11 mouse cellular contexts compared by ENCODE assay signal in genomic region chr4:150120173-150120833, GRCm38 (mm10). TPM values are rescaled to one million over a fixed set of nuclear protein-coding genes. Genes with fewer than 3 reads are reported as not detected.
DNase-seq lines count a peak whose midpoint lies in the region; ATAC-seq lines count a peak whose summit lies in the region.
"Had no signal": no experiment of that assay in that cellular context is flagged by ENCODE, and none has a peak within 500 bp of the region (broad histone marks: within the 10 kb centered on the region; RNA-seq: fewer than 3 reads in every experiment).

No protein-coding gene starts in this region.

- H3K36me3 ChIP-seq in lung, embryonic 16.5 days (ENCODE audit: control insufficient read depth, insufficient read depth, low read length) = no peaks in the 10 kb centered on the region
- no peaks in the 10 kb centered on the region for H3K36me3 ChIP-seq in embryonic facial prominence, embryonic 15.5 days
- no peaks in the 10 kb centered on the region for H3K36me3 ChIP-seq in kidney, embryonic 15.5 days
- no peaks in the 10 kb centered on the region for H3K36me3 ChIP-seq in neural tube, embryonic 15.5 days
- H3K36me3 ChIP-seq: liver, embryonic 15.5 days had no signal

- H3K4me2 ChIP-seq in lung, embryonic 16.5 days (ENCODE audit: low read depth, low read length) = 0 out of 2 replicates have a peak overlapping the region, but pooled peaks have one; percentile 4
- H3K4me2 ChIP-seq in embryonic facial prominence, embryonic 15.5 days (replicated peaks) = no peak overlapping the region
- peak overlapping the region; percentile 24 for H3K4me2 ChIP-seq in kidney, embryonic 15.5 days
- H3K4me2 ChIP-seq in neural tube, embryonic 15.5 days = 0 out of 2 replicates have a peak overlapping the region, but pooled peaks have one; percentile 19
- H3K4me2 ChIP-seq: liver, embryonic 15.5 days had no signal

- no peak overlapping the region for H3K4me3 ChIP-seq in lung, embryonic 16.5 days (ENCODE audit: low read length)
- no peak overlapping the region for H3K4me3 ChIP-seq in embryonic facial prominence, embryonic 15.5 days (replicated peaks)
- no peak overlapping the region for H3K4me3 ChIP-seq in kidney, embryonic 15.5 days (replicated peaks)
- no peak overlapping the region for H3K4me3 ChIP-seq in neural tube, embryonic 15.5 days (replicated peaks)
- H3K4me3 ChIP-seq: liver, embryonic 15.5 days had no signal

- peak; percentile 64 for ATAC-seq in lung, embryonic 16.5 days (ENCODE audit: low read depth)
- peak; percentile 22; the same call in 1 of the 2 replicates for ATAC-seq in embryonic facial prominence, embryonic 15.5 days (ENCODE audit: insufficient number of reproducible peaks, low FRiP score, low TSS enrichment, low read depth)
- ATAC-seq in kidney, embryonic 15.5 days (replicated peaks; ENCODE audit: low FRiP score) = no peak
- no peak for ATAC-seq in neural tube, embryonic 15.5 days (ENCODE audit: low FRiP score)

- H3K27me3 ChIP-seq in lung, embryonic 16.5 days (ENCODE audit: control insufficient read depth, insufficient read depth, low read depth, low read length) = no peaks in the 10 kb centered on the region
- no peaks in the 10 kb centered on the region for H3K27me3 ChIP-seq in embryonic facial prominence, embryonic 15.5 days
- no peaks in the 10 kb centered on the region; the same call in 1 of the 2 replicates for H3K27me3 ChIP-seq in kidney, embryonic 15.5 days
- no peaks in the 10 kb centered on the region for H3K27me3 ChIP-seq in neural tube, embryonic 15.5 days (replicated peaks)
- H3K27me3 ChIP-seq: liver, embryonic 15.5 days had no signal

- 25% methylated on average over 15 of the region's 15 CpGs for WGBS in lung, embryonic 16.5 days
- 50% methylated on average over 15 of the region's 15 CpGs for WGBS in embryonic facial prominence, embryonic 15.5 days
- 18% methylated on average over 15 of the region's 15 CpGs for WGBS in kidney, embryonic 15.5 days
- 26% methylated on average over 15 of the region's 15 CpGs for WGBS in neural tube, embryonic 15.5 days

- H3K9ac ChIP-seq in lung, embryonic 16.5 days (ENCODE audit: low read length) = no peak overlapping the region
- no peak overlapping the region for H3K9ac ChIP-seq in embryonic facial prominence, embryonic 15.5 days
- H3K9ac ChIP-seq in kidney, embryonic 15.5 days = no peak overlapping the region
- H3K9ac ChIP-seq in neural tube, embryonic 15.5 days (replicated peaks) = no peak overlapping the region
- H3K9ac ChIP-seq: liver, embryonic 15.5 days had no signal

- H3K9me3 ChIP-seq in lung, embryonic 16.5 days (ENCODE audit: control insufficient read depth, low read length) = no peaks in the 10 kb centered on the region
- no peaks in the 10 kb centered on the region for H3K9me3 ChIP-seq in embryonic facial prominence, embryonic 15.5 days (replicated peaks)
- no peaks in the 10 kb centered on the region for H3K9me3 ChIP-seq in kidney, embryonic 15.5 days (replicated peaks)
- H3K9me3 ChIP-seq in neural tube, embryonic 15.5 days (replicated peaks) = no peaks in the 10 kb centered on the region
- H3K9me3 ChIP-seq: liver, embryonic 15.5 days had no signal

- H3K27ac ChIP-seq in lung, embryonic 16.5 days (ENCODE audit: low read length) = no peak overlapping the region
- no peak overlapping the region for H3K27ac ChIP-seq in embryonic facial prominence, embryonic 15.5 days (replicated peaks)
- H3K27ac ChIP-seq in kidney, embryonic 15.5 days = no peak overlapping the region
- H3K27ac ChIP-seq in neural tube, embryonic 15.5 days (replicated peaks) = no peak overlapping the region
- H3K27ac ChIP-seq: liver, embryonic 15.5 days had no signal

- H3K4me1 ChIP-seq in lung, embryonic 16.5 days (replicated peaks; ENCODE audit: control insufficient read depth, insufficient read depth, low read length) = peaks cover 14% of the 10 kb centered on the region
- 0 out of 2 replicates have a peak, but pooled peaks cover 7% of the 10 kb centered on the region for H3K4me1 ChIP-seq in embryonic facial prominence, embryonic 15.5 days
- peaks cover 23% of the 10 kb centered on the region for H3K4me1 ChIP-seq in kidney, embryonic 15.5 days
- H3K4me1 ChIP-seq in neural tube, embryonic 15.5 days = peaks cover 22% of the 10 kb centered on the region

- DNase-seq in lung, postnatal 14 days = no peak
- no peak for DNase-seq in gastrocnemius, postnatal 10 days
- DNase-seq in layer of hippocampus, postnatal 10 days (ENCODE audit: low spot score in 2 of 2) = no peak
- DNase-seq in adrenal gland, postnatal 36 days = no peak

RNA-seq across cellular contexts. Expression of gene Slc2a5, which starts 1.2 kb away (rescaled TPM):
- 0.26 and 0.50 TPM in 2 replicates for polyA plus RNA-seq in lung, embryonic 16.5 days (2015; fragmentation: Nextera tagmentation; extraction: Ambion mirVana)
- polyA plus RNA-seq in embryonic facial prominence, embryonic 15.5 days (2015; fragmentation: Nextera tagmentation; extraction: Ambion mirVana) = 1.7 and 2.2 TPM in 2 replicates
- polyA plus RNA-seq in kidney, embryonic 15.5 days (2015; fragmentation: Nextera tagmentation; extraction: Ambion mirVana) = 1.6 and 2.7 TPM in 2 replicates
- polyA plus RNA-seq in neural tube, embryonic 15.5 days (2015; fragmentation: Nextera tagmentation; extraction: Ambion mirVana) = 2.4 and 2.7 TPM in 2 replicates
- total RNA-seq in gastrocnemius, postnatal 10 days (2021) = 1 to 10 TPM; 2.0 to 2.4 TPM
- total RNA-seq in layer of hippocampus, postnatal 10 days (2021) = 1 to 10 TPM; 3.9 to 5.3 TPM
- 1 to 10 TPM; 3.7 to 8.5 TPM for total RNA-seq in adrenal gland, postnatal 36 days (2021)

RNA-seq across cellular contexts. Expression of gene Slc2a7, which starts 28.5 kb away (rescaled TPM):
- polyA plus RNA-seq in lung, embryonic 16.5 days (2015; fragmentation: Nextera tagmentation; extraction: Ambion mirVana) = not detected in 2 replicates
- polyA plus RNA-seq in embryonic facial prominence, embryonic 15.5 days (2015; fragmentation: Nextera tagmentation; extraction: Ambion mirVana) = not detected in 2 replicates
- polyA plus RNA-seq in kidney, embryonic 15.5 days (2015; fragmentation: Nextera tagmentation; extraction: Ambion mirVana) = not detected in 2 replicates
- polyA plus RNA-seq in neural tube, embryonic 15.5 days (2015; fragmentation: Nextera tagmentation; extraction: Ambion mirVana) = not detected in 2 replicates
- total RNA-seq in gastrocnemius, postnatal 10 days (2021) = not detected
- total RNA-seq in layer of hippocampus, postnatal 10 days (2021) = not detected
- total RNA-seq in adrenal gland, postnatal 36 days (2021) = not detected
- polyA plus RNA-seq: heart, embryonic 16.5 days; neural tube, embryonic 11.5 days had no signal

RNA-seq across cellular contexts. Expression of gene Gpr157, which starts 33.1 kb away (rescaled TPM):
- polyA plus RNA-seq in lung, embryonic 16.5 days (2015; fragmentation: Nextera tagmentation; extraction: Ambion mirVana) = 2.3 TPM in 2 replicates
- polyA plus RNA-seq in embryonic facial prominence, embryonic 15.5 days (2015; fragmentation: Nextera tagmentation; extraction: Ambion mirVana) = 1.5 and 1.7 TPM in 2 replicates
- 0.51 and 0.53 TPM in 2 replicates for polyA plus RNA-seq in kidney, embryonic 15.5 days (2015; fragmentation: Nextera tagmentation; extraction: Ambion mirVana)
- 0.67 and 0.74 TPM in 2 replicates for polyA plus RNA-seq in neural tube, embryonic 15.5 days (2015; fragmentation: Nextera tagmentation; extraction: Ambion mirVana)
- 10 to 100 TPM; 18.8 to 19.2 TPM for total RNA-seq in gastrocnemius, postnatal 10 days (2021)
- 1 to 10 TPM; 1.0 to 1.6 TPM for total RNA-seq in layer of hippocampus, postnatal 10 days (2021)
- total RNA-seq in adrenal gland, postnatal 36 days (2021) = 1 to 10 TPM in 1 of 2 experiments, under 1 TPM in 1; 0.99 to 1.9 TPM

Comparison
In these comparisons a context has a peak if more than half of its experiments do, and no peak if none do; other contexts are left out.
1. ATAC-seq: peak in lung, embryonic 16.5 days (single experiment) and embryonic facial prominence, embryonic 15.5 days (single experiment); none in kidney, embryonic 15.5 days (single experiment) and neural tube, embryonic 15.5 days (single experiment).